Mouse (Mus musculus): ENCODE measurements around the gene Gm49027. TPM values are rescaled to one million over a fixed set of nuclear protein-coding genes. Genes with fewer than 3 reads are reported as not detected.
A peak's percentile ranks its signal among the peaks of the same experiment; 100 is the strongest.

The Gm49027 gene
- polyA plus RNA-seq (2015; fragmentation: Nextera tagmentation; extraction: Ambion mirVana): 10.0 and 11.2 TPM in 2 replicates

DNA sequence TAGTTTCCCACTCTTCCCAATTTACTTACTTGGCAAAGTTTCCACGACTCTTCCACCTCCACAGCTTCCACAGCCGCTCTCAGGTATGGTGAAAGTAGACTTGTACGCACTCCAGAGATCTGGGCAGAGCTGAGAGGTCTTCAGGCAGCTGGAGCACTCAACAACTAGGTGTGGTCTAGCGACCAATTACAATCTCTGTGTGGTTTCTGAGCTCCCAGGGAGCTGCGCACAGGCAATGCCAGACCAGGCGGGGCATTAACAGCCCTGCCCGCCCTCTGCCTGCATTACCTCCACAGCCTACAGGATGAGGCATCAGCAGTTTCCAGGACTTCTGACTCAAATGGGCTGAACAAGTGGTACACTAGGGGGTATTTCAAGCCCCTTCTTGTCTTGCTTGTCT lies at the start of gene Gm49027:
Gm49027 (minus strand) TSS at position 208 of the 400 bp plus-strand sequence.
- Histone ChIP-seq H3K4me1 (ENCODE audit: control insufficient read depth, insufficient read depth, low read length) (peaks cover 11% of the 10 kb centered on the region; the same call in 1 of the 2 replicates), H3K9ac (ENCODE audit: low read depth, low read length) (peak within 1 kb of the TSS; percentile 41; the same call in 1 of the 2 replicates)

DNA sequence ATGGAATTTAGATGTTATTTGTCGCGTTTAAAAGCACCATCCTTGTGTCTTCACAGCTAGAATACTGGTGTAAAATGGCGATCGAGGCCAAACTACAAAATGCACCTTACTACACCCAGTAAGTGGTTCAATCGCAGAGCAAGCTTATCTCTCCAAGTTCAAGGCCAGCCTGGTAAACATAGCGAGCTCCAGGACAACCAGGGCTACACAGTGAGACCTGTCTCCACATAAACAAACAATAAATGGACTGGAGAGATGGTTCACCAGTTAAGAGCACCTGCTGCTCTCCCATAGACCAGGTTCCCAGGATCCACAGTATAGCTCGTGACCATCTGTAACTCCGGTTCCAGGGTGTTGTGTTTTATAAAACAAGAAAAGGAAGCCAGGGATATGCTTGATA lies 48.1 kb upstream of the Gm49027 start:
- 57% methylated on average over 8 of the region's 8 CpGs for WGBS
- H3K4me1 ChIP-seq (ENCODE audit: control insufficient read depth, insufficient read depth, low read length): peaks cover 5% of the 10 kb centered on the region
- peak; percentile 52 for ATAC-seq
- peak overlapping the region; percentile 56 for H3K4me2 ChIP-seq (ENCODE audit: low read depth, low read length)
- H3K4me3 ChIP-seq (ENCODE audit: low read length): peak overlapping the region; percentile 78
- no peaks in the 10 kb centered on the region for H3K27me3 ChIP-seq (replicated peaks; ENCODE audit: control insufficient read depth, insufficient read depth, low read length)
- no peak overlapping the region for H3K27ac ChIP-seq (ENCODE audit: low read length)
- H3K9me3 ChIP-seq (ENCODE audit: control insufficient read depth, low read length): no peaks in the 10 kb centered on the region
- 0 out of 2 replicates have a peak, but pooled peaks cover 6% of the 10 kb centered on the region for H3K36me3 ChIP-seq (ENCODE audit: control insufficient read depth, insufficient read depth, low read length)
- H3K9ac ChIP-seq (ENCODE audit: low read depth, low read length): peak overlapping the region; percentile 43

More for the DNA sequence above, at the start of gene Gm49027:
- Histone ChIP-seq H3K27me3 (replicated peaks; ENCODE audit: control insufficient read depth, insufficient read depth, low read length) (no peaks in the 10 kb centered on the region), H3K9me3 (ENCODE audit: control insufficient read depth, low read length) (no peaks in the 10 kb centered on the region), H3K36me3 (ENCODE audit: control insufficient read depth, insufficient read depth, low read length) (no peaks in the 10 kb centered on the region), H3K27ac (ENCODE audit: low read length) (no peak within 1 kb of the TSS), H3K4me2 (ENCODE audit: low read depth, low read length) (peak within 1 kb of the TSS; percentile 64), H3K4me3 (ENCODE audit: low read length) (peak within 1 kb of the TSS; percentile 86)
- WGBS: 82% methylated on average over 7 of the region's 7 CpGs
- no peak for ATAC-seq

DNA sequence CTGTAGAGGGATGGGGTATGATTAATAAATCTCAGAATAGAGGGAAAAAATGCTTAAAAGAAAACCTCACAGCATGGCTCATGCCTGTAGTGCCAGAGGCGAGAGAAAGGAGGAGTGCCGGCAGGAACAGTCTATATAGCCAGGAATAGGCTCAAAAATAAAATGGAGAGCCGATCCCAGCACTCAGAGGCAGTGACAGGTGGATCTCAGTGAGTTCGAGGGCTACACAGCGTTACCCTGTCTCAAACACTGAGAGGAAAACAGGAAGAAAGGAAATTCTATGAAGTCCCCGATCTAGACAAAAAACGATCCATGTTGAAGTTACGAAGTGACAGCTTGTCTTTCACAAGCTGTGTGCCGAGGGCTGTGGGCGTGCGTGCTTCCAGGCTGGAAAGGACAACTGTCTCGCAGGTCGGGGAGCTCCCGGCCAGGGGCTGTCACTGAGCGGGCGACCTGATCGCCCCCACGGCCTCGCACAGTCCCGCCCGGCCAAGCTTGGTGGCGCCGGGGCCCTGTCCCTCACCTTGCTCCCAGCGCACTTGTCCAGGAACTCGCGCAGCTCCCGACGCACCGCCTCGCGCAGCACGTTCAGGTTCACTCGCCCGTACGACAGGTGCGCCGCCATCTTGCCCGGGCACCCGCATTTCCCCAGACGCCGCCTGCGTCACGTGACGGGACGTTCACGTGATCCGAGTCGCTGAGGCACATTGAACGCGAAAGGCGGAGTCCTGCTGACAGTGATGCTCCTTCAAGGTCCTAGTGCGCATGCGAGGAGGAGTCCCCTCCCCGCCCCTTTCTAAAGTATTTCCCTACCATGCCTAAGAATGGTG lies 47.3 kb upstream of the Gm49027 start, which contains the start of gene Vps33a:
Vps33a (minus strand) TSS at position 682 of the 830 bp plus-strand sequence.
- Histone ChIP-seq H3K9me3 (ENCODE audit: control insufficient read depth, low read length) (no peaks in the 10 kb centered on the region), H3K27ac (ENCODE audit: low read length) (peak within 1 kb of the TSS; percentile 43), H3K27me3 (replicated peaks; ENCODE audit: control insufficient read depth, insufficient read depth, low read length) (no peaks in the 10 kb centered on the region), H3K4me2 (ENCODE audit: low read depth, low read length) (peak within 1 kb of the TSS; percentile 56), H3K36me3 (ENCODE audit: control insufficient read depth, insufficient read depth, low read length) (0 out of 2 replicates have a peak, but pooled peaks cover 6% of the 10 kb centered on the region), H3K9ac (ENCODE audit: low read depth, low read length) (peak within 1 kb of the TSS; percentile 79), H3K4me3 (ENCODE audit: low read length) (peak within 1 kb of the TSS; percentile 78), H3K4me1 (ENCODE audit: control insufficient read depth, insufficient read depth, low read length) (peaks cover 5% of the 10 kb centered on the region)
- peak; percentile 95 for ATAC-seq
- WGBS: under 1% methylated on average over 54 of the region's 54 CpGs

DNA sequence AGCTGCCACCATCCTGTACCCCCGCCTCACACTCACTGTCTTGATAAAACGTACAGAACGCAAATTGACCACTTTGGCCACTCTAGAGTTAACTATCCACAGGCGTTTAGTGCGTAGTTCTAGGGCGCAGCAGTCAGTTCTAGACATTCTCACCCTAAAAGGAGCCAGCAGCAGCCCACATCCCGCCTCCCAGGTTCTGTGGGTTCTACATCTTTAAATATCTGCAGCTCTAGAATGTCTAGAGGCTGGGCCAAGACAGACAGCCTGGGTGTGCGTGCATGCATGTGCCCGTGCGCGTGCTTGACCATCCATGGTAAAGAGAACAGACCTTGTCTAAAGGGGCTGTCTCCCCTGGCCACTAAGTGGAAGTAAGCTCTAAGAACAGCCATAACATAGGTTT lies 35.8 kb upstream of the Gm49027 start:
- H3K27me3 ChIP-seq (replicated peaks; ENCODE audit: control insufficient read depth, insufficient read depth, low read length): no peaks in the 10 kb centered on the region
- no peak overlapping the region for H3K4me2 ChIP-seq (ENCODE audit: low read depth, low read length)
- WGBS: 91% methylated on average over 11 of the region's 11 CpGs
- H3K4me3 ChIP-seq (ENCODE audit: low read length): no peak overlapping the region
- ATAC-seq: no peak
- no peaks in the 10 kb centered on the region for H3K36me3 ChIP-seq (ENCODE audit: control insufficient read depth, insufficient read depth, low read length)
- H3K27ac ChIP-seq (ENCODE audit: low read length): no peak overlapping the region
- no peak overlapping the region for H3K9ac ChIP-seq (ENCODE audit: low read depth, low read length)
- no peaks in the 10 kb centered on the region for H3K9me3 ChIP-seq (ENCODE audit: control insufficient read depth, low read length)
- H3K4me1 ChIP-seq (ENCODE audit: control insufficient read depth, insufficient read depth, low read length): no peaks in the 10 kb centered on the region

DNA sequence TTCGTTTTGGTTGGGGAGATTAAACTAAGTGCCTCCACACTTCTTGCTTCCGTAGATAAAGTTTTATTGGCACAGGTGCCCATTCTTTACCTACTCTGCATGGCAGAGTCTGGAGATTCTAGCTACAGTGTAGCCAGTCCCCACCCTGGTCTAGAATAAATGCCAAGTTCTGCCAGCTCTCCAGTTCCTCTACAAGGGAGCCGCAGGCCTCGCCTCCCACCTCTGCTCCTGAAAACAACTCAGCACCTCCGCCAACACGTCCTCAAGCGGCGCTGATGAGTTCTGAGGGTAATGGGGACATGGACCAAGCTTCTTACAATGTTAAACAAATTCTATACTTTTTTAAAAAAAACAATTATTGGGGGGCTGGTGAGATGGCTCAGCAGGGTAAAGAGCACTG lies 34.3 kb upstream of the Gm49027 start:
- Histone ChIP-seq H3K4me2 (ENCODE audit: low read depth, low read length) (no peak overlapping the region), H3K9ac (ENCODE audit: low read depth, low read length) (no peak overlapping the region), H3K27me3 (replicated peaks; ENCODE audit: control insufficient read depth, insufficient read depth, low read length) (no peaks in the 10 kb centered on the region), H3K36me3 (ENCODE audit: control insufficient read depth, insufficient read depth, low read length) (no peaks in the 10 kb centered on the region), H3K4me3 (ENCODE audit: low read length) (no peak overlapping the region), H3K4me1 (ENCODE audit: control insufficient read depth, insufficient read depth, low read length) (no peaks in the 10 kb centered on the region), H3K27ac (ENCODE audit: low read length) (no peak overlapping the region), H3K9me3 (ENCODE audit: control insufficient read depth, low read length) (no peaks in the 10 kb centered on the region)
- WGBS: 89% methylated on average over 8 of the region's 8 CpGs
- no peak for ATAC-seq

DNA sequence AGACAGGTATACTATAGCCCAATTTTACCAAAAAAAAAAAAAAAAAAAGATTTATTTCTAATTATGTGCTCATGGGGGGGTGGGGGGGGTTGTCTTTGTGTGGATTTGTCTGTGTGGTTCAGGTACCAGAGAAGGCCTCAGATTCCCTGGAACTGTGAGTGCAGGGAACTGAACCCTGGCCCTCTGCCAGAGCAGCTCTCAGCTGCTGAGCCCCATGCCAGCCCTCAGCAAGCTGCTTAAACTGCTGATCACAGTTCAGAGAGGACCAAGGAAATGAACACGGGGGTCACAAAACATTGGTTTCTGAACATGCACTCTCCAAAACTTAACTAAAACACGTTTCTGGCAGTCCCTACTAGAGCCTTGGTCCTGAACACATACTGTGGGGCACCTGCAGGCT lies 31.2 kb upstream of the Gm49027 start:
- H3K27ac ChIP-seq (ENCODE audit: low read length): no peak overlapping the region
- no peak for ATAC-seq
- H3K9me3 ChIP-seq (ENCODE audit: control insufficient read depth, low read length): no peaks in the 10 kb centered on the region
- H3K9ac ChIP-seq (ENCODE audit: low read depth, low read length): no peak overlapping the region
- no peak overlapping the region for H3K4me2 ChIP-seq (ENCODE audit: low read depth, low read length)
- 67% methylated on average over 2 of the region's 2 CpGs for WGBS
- no peaks in the 10 kb centered on the region for H3K27me3 ChIP-seq (replicated peaks; ENCODE audit: control insufficient read depth, insufficient read depth, low read length)
- H3K4me3 ChIP-seq (ENCODE audit: low read length): no peak overlapping the region
- H3K36me3 ChIP-seq (ENCODE audit: control insufficient read depth, insufficient read depth, low read length): no peaks in the 10 kb centered on the region
- no peaks in the 10 kb centered on the region for H3K4me1 ChIP-seq (ENCODE audit: control insufficient read depth, insufficient read depth, low read length)

DNA sequence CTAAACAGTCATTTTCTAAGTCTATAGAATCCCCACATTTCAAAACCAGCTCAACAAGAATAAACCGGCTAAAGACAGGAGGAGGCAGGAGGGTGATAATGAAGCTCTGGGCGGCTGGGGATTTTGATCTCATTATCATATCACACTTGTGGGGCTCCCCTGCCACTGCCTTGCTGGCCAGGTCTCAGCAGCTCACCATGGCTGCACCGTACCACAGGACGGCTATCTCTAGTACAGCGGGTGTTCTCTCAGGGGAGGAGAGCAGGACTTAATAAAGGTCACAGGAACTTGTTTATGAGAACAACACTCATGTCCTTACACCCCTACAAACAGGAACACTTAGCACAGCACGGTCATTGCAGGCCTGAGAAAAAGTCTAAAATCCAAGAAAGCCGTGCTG lies 30.4 kb upstream of the Gm49027 start:
- Histone ChIP-seq H3K36me3 (ENCODE audit: control insufficient read depth, insufficient read depth, low read length) (no peaks in the 10 kb centered on the region), H3K9me3 (ENCODE audit: control insufficient read depth, low read length) (no peaks in the 10 kb centered on the region), H3K4me2 (ENCODE audit: low read depth, low read length) (no peak overlapping the region), H3K9ac (ENCODE audit: low read depth, low read length) (no peak overlapping the region), H3K27me3 (replicated peaks; ENCODE audit: control insufficient read depth, insufficient read depth, low read length) (no peaks in the 10 kb centered on the region), H3K4me3 (ENCODE audit: low read length) (no peak overlapping the region), H3K4me1 (ENCODE audit: control insufficient read depth, insufficient read depth, low read length) (no peaks in the 10 kb centered on the region), H3K27ac (ENCODE audit: low read length) (no peak overlapping the region)
- WGBS: 91% methylated on average over 7 of the region's 7 CpGs
- ATAC-seq: no peak

DNA sequence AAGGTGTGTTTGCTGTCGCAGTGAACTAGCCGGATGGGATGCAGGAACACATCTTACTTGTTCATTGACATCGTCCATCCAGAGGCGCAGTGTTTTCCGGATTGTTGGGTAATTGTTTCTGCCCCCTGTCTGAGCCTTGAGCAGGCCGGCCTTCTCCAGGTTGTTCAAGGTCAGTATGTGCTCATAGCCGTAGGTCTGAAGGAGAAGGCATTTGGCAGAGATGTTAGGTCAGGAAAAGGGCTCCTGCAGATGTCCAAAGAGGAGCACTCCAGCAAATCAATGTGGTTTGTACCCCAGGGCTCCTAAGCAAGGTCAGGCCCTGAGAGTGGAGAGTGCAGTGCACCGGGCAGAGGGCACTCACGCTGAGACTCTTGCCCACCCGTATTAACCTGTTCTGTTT lies 8.5 kb upstream of the Gm49027 start:
- no peak overlapping the region for H3K9ac ChIP-seq (ENCODE audit: low read depth, low read length)

DNA sequence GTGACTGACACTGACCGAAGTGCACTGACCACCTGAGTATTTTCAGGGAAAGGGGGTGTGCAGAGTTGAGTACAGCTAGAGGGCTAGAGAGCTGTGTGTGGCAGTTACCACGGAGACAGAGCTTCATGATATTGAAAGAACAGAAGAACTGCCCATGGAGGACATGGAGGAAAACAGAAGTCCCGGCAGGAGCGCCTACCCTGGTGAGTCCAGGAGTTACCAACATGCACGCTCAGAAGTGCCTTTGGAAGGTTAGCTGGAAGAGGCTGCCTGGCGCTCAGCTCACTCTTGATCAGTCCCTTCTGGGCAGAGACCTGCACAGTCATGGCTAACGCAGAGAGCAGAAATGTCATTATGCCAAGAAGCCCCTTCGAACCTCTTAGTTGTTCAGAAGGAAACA lies 4.8 kb upstream of the Gm49027 start:
- ATAC-seq: no peak
- Histone ChIP-seq H3K9ac (ENCODE audit: low read depth, low read length) (no peak overlapping the region), H3K4me3 (ENCODE audit: low read length) (no peak overlapping the region), H3K9me3 (ENCODE audit: control insufficient read depth, low read length) (no peaks in the 10 kb centered on the region), H3K4me2 (ENCODE audit: low read depth, low read length) (no peak overlapping the region), H3K36me3 (ENCODE audit: control insufficient read depth, insufficient read depth, low read length) (peaks cover 15% of the 10 kb centered on the region), H3K27ac (ENCODE audit: low read length) (no peak overlapping the region), H3K27me3 (replicated peaks; ENCODE audit: control insufficient read depth, insufficient read depth, low read length) (no peaks in the 10 kb centered on the region), H3K4me1 (ENCODE audit: control insufficient read depth, insufficient read depth, low read length) (no peaks in the 10 kb centered on the region)
- 90% methylated on average over 8 of the region's 8 CpGs for WGBS

More for the DNA sequence above, 8.5 kb upstream of the Gm49027 start:
- no peaks in the 10 kb centered on the region for H3K27me3 ChIP-seq (replicated peaks; ENCODE audit: control insufficient read depth, insufficient read depth, low read length)
- no peak for ATAC-seq
- 89% methylated on average over 10 of the region's 10 CpGs for WGBS
- H3K9me3 ChIP-seq (ENCODE audit: control insufficient read depth, low read length): no peaks in the 10 kb centered on the region
- H3K27ac ChIP-seq (ENCODE audit: low read length): no peak overlapping the region
- no peak overlapping the region for H3K4me2 ChIP-seq (ENCODE audit: low read depth, low read length)
- H3K4me1 ChIP-seq (ENCODE audit: control insufficient read depth, insufficient read depth, low read length): no peaks in the 10 kb centered on the region
- peaks cover 18% of the 10 kb centered on the region for H3K36me3 ChIP-seq (ENCODE audit: control insufficient read depth, insufficient read depth, low read length)
- no peak overlapping the region for H3K4me3 ChIP-seq (ENCODE audit: low read length)

All from intestine, embryonic 16.5 days (tissue).